Mouse (Mus musculus): ENCODE measurements around the gene Clp1. TPM values are rescaled to one million over a fixed set of nuclear protein-coding genes. Genes with fewer than 3 reads are reported as not detected.
A peak's percentile ranks its signal among the peaks of the same experiment; 100 is the strongest.

The Clp1 gene
- 39.7 and 41.0 TPM in 2 replicates for polyA plus RNA-seq (2015; fragmentation: Nextera tagmentation; extraction: Ambion mirVana)

GRCm38 (mm10) chr2:84727172-84727858 is at the start of gene Clp1:
TSS of gene Clp1 (minus strand) at chr2:84727350.
- Histone ChIP-seq H3K36me3 (peaks cover 24% of the 10 kb centered on the region), H3K9me3 (no peaks in the 10 kb centered on the region), H3K4me2 (replicated peaks) (peak within 1 kb of the TSS; percentile 91), H3K27me3 (no peaks in the 10 kb centered on the region), H3K9ac (peak within 1 kb of the TSS; percentile 73), H3K27ac (peak within 1 kb of the TSS; percentile 80), H3K4me3 (peak within 1 kb of the TSS; percentile 67), H3K4me1 (peaks cover 18% of the 10 kb centered on the region)
- ATAC-seq (ENCODE audit: low FRiP score, low read depth), result peak; percentile 97
- under 1% methylated on average over 39 of the region's 39 CpGs for WGBS

DNA sequence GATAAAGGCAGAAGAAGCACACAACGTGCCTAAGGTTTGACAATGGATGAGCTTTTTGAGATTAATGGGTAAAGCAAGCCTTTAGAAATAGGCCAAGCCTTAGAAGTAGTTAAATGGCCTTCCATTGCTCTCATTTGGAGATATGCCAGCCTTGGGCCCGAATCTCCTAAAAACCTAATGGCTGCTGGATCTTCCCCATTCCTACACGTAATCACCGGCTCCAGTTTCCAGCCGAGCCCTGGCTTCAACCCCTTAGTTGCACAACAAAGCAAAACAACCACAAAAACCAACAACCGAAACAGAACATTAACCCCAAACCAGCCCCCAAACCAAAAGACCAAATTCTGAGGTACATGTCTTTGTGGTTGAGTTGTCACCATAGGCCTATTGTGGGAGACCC is 48.5 kb upstream of the Clp1 start:
- H3K36me3 ChIP-seq, result no peaks in the 10 kb centered on the region
- no peak overlapping the region for H3K4me2 ChIP-seq (replicated peaks)
- ATAC-seq (ENCODE audit: low FRiP score, low read depth), result no peak
- no peaks in the 10 kb centered on the region for H3K27me3 ChIP-seq
- WGBS, result 87% methylated on average over 6 of the region's 6 CpGs
- no peaks in the 10 kb centered on the region for H3K9me3 ChIP-seq
- H3K4me3 ChIP-seq, result no peak overlapping the region
- H3K9ac ChIP-seq, result no peak overlapping the region
- peaks cover 9% of the 10 kb centered on the region for H3K4me1 ChIP-seq
- H3K27ac ChIP-seq, result no peak overlapping the region

DNA sequence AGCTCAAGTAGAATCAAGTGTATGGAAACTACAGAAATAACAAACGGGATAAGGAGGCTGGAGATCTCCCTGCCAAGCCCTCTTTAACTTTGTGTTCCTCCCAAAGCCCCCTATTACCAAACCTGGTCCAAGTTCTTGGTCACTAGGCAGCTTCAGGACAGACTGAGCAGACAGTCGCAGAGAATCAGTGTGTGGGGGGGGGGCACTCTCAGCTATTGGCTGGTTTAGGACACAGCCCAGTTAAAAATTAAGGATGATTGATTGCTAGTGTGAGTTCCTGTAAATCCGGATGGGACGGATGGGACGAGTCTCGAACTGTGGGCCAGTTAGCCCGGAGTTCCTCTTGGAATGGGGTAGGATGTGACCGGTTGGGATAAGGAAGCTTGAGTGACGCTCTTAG is 48.1 kb upstream of the Clp1 start, which contains the start of gene Serping1:
Gene Serping1, minus strand, starts transcription at position 204 of the 400 bp plus-strand sequence.
- peak within 1 kb of the TSS; percentile 70 for H3K4me2 ChIP-seq (replicated peaks)
- 0 out of 2 replicates have a peak, but pooled peaks have one; percentile 54 for ATAC-seq (ENCODE audit: low FRiP score, low read depth)
- 72% methylated on average over 9 of the region's 9 CpGs for WGBS

DNA sequence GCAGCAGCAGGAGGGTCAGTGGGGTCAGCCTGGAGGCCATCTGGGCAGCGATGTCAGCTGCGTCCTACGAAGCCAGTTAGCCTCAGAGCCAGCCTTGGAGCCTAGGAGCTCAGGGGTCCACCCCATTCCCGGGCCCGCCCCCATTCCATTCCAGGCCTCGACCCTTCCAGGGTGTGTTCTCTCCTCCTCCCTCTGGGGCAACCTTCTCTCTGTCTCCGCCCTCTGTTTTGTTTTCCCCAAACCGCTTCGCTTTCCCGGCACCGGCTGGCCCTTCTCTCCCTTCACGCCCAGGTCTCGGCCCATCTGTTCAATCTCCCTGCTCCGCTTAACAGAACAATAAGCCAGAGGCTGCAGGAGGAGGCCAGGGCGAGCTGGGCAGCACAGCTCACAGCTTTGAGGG is 47.6 kb upstream of the Clp1 start:
- ATAC-seq (ENCODE audit: low FRiP score, low read depth), result peak; percentile 91
- 0 out of 2 replicates have a peak overlapping the region, but pooled peaks have one; percentile 22 for H3K27ac ChIP-seq
- no peaks in the 10 kb centered on the region for H3K27me3 ChIP-seq
- under 1% methylated on average over 15 of the region's 15 CpGs for WGBS
- no peaks in the 10 kb centered on the region for H3K36me3 ChIP-seq
- peaks cover 9% of the 10 kb centered on the region for H3K4me1 ChIP-seq
- H3K4me3 ChIP-seq, result peak overlapping the region; percentile 40
- H3K9me3 ChIP-seq, result no peaks in the 10 kb centered on the region
- H3K9ac ChIP-seq, result peak overlapping the region; percentile 66
- H3K4me2 ChIP-seq (replicated peaks), result peak overlapping the region; percentile 70

More for the DNA sequence above, 48.1 kb upstream of the Clp1 start, which contains the start of gene Serping1:
- Histone ChIP-seq H3K27ac (0 out of 2 replicates have a peak within 1 kb of the TSS, but pooled peaks have one; percentile 22), H3K36me3 (no peaks in the 10 kb centered on the region), H3K27me3 (no peaks in the 10 kb centered on the region), H3K4me3 (peak within 1 kb of the TSS; percentile 40), H3K9me3 (no peaks in the 10 kb centered on the region), H3K9ac (peak within 1 kb of the TSS; percentile 66), H3K4me1 (peaks cover 9% of the 10 kb centered on the region)

DNA sequence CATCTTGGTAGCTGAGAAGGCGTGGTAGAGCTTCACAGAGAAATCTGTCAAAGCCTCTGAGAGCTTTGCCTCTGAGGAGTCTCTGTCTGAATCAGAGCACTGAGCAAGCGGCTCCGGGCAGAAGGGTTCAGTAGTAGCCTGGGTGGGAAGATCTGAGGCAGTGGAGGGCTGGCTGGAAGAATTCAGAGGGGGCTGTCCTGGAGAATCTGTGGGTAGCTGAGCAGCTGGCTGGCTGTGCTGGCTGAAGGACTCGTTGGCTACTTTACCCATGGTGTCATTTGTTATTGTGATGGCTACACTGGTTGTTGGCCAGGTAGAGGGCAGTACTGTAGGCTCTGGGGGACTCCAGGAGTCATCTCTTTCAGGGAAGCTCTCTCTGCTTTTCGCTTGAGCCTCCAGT is 46.0 kb upstream of the Clp1 start:
- Histone ChIP-seq H3K36me3 (no peaks in the 10 kb centered on the region), H3K27ac (no peak overlapping the region), H3K27me3 (no peaks in the 10 kb centered on the region), H3K9ac (no peak overlapping the region), H3K9me3 (no peaks in the 10 kb centered on the region), H3K4me1 (peaks cover 9% of the 10 kb centered on the region), H3K4me2 (replicated peaks) (no peak overlapping the region), H3K4me3 (no peak overlapping the region)
- no peak for ATAC-seq (ENCODE audit: low FRiP score, low read depth)
- 74% methylated on average over 5 of the region's 5 CpGs for WGBS

DNA sequence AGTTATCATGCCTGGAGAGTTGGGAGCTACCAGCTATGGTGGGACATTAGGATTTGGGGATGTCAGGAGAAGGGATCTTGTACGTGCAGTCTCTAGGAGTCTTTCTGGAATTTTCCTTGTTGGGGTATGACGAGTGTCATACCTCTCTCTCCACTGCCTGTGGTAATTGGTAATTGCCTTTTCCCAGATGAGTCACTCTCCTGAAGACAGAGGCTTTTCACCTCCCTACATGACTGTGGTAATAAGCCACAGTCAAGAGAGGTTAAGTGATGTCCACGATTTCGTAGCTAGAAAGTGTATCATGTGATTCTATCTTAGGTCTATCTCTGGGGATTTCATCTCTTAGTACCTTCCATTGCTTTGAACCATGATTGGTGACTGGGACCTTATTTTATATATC is 45.3 kb upstream of the Clp1 start:
- no peaks in the 10 kb centered on the region for H3K36me3 ChIP-seq
- ATAC-seq (ENCODE audit: low FRiP score, low read depth), result no peak

GRCm38 (mm10) chr2:84770501-84770900 is 43.4 kb upstream of the Clp1 start:
- Histone ChIP-seq H3K27ac (no peak overlapping the region), H3K27me3 (no peaks in the 10 kb centered on the region), H3K9me3 (no peaks in the 10 kb centered on the region), H3K4me3 (no peak overlapping the region), H3K4me2 (replicated peaks) (no peak overlapping the region), H3K4me1 (peaks cover 9% of the 10 kb centered on the region), H3K36me3 (no peaks in the 10 kb centered on the region), H3K9ac (no peak overlapping the region)
- ATAC-seq (ENCODE audit: low FRiP score, low read depth), result no peak
- WGBS, result 73% methylated on average over 6 of the region's 6 CpGs

More for the DNA sequence above, 45.3 kb upstream of the Clp1 start:
- Histone ChIP-seq H3K27ac (no peak overlapping the region), H3K9ac (no peak overlapping the region), H3K9me3 (no peaks in the 10 kb centered on the region), H3K27me3 (no peaks in the 10 kb centered on the region), H3K4me3 (no peak overlapping the region), H3K4me2 (replicated peaks) (no peak overlapping the region), H3K4me1 (peaks cover 9% of the 10 kb centered on the region)
- WGBS, result 85% methylated on average over 4 of the region's 4 CpGs

DNA sequence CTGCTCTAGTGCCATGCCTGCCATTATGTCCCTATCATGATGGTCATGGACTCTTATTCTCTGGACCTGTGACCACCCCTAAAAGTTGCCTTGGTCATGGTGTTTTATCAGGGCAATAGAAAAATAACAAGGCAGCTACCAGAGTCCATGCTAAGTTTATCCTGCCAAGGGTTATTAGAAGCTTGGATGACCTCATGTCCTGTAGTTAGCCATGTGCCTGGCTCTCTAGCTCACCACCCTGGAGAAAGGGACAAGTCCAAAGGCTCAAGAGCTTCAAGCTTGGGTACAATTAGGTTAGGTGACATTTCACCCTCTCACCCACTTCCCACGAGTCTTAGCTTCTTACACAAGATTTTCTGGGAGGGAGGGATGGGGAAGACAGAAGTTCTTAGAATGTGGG is 35.7 kb upstream of the Clp1 start:
- Histone ChIP-seq H3K9ac (no peak overlapping the region), H3K4me3 (no peak overlapping the region), H3K4me2 (replicated peaks) (no peak overlapping the region), H3K9me3 (no peaks in the 10 kb centered on the region), H3K27me3 (no peaks in the 10 kb centered on the region), H3K27ac (no peak overlapping the region), H3K4me1 (no peaks in the 10 kb centered on the region), H3K36me3 (no peaks in the 10 kb centered on the region)
- 46% methylated on average over 1 of the region's 1 CpGs for WGBS
- ATAC-seq (ENCODE audit: low FRiP score, low read depth), result no peak

DNA sequence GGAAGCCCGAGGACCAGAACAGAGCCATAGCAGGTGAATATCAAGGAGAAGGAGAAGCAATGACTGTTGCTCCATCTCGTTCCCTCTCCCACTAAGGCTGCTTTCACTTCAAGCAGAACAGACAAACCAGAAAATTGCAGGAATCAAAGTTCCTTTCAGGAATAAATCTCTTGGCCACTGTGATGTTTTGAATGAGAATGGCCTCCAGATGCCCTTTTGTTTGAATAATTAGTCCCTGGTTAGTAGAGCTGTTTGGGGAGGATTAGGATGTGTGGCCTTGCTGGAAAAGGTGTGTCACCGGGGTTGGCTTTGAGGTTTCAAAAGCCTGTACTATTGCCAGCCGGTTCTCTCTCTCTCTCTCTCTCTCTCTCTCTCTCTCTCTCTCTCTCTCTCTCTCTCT is 35.1 kb upstream of the Clp1 start:
- Histone ChIP-seq H3K4me3 (no peak overlapping the region), H3K9ac (no peak overlapping the region), H3K27ac (no peak overlapping the region), H3K36me3 (no peaks in the 10 kb centered on the region), H3K4me2 (replicated peaks) (no peak overlapping the region), H3K27me3 (no peaks in the 10 kb centered on the region), H3K4me1 (no peaks in the 10 kb centered on the region), H3K9me3 (no peaks in the 10 kb centered on the region)
- 63% methylated on average over 3 of the region's 4 CpGs for WGBS
- no peak for ATAC-seq (ENCODE audit: low FRiP score, low read depth)

GRCm38 (mm10) chr2:84761840-84762239 is 34.7 kb upstream of the Clp1 start:
- Histone ChIP-seq H3K9ac (no peak overlapping the region), H3K4me3 (no peak overlapping the region), H3K27me3 (no peaks in the 10 kb centered on the region), H3K4me2 (replicated peaks) (no peak overlapping the region), H3K36me3 (no peaks in the 10 kb centered on the region), H3K9me3 (no peaks in the 10 kb centered on the region), H3K27ac (no peak overlapping the region), H3K4me1 (no peaks in the 10 kb centered on the region)
- WGBS, result 76% methylated on average over 1 of the region's 1 CpGs
- ATAC-seq (ENCODE audit: low FRiP score, low read depth), result no peak

DNA sequence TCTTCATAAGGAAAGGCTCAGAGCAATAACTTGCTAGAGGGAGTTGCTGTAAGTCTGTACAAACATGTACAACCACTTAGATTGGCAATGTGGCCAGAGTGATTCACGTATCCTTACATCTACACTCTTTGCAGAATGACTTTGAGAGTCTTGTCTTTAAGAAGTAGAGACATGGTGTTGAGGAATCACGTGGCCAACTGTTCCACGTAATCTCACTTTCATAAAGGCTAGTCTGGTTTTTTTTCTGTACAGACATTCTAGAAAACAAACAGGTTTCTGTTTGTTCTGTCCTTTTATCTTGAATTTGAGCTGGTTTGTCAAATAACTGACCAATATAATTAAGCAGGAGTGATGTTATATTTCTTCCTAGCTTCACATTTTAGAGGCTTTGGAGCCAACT is 34.2 kb upstream of the Clp1 start:
- Histone ChIP-seq H3K9me3 (no peaks in the 10 kb centered on the region), H3K9ac (no peak overlapping the region), H3K4me2 (replicated peaks) (no peak overlapping the region), H3K27me3 (no peaks in the 10 kb centered on the region), H3K36me3 (no peaks in the 10 kb centered on the region), H3K27ac (no peak overlapping the region), H3K4me1 (no peaks in the 10 kb centered on the region), H3K4me3 (no peak overlapping the region)
- 78% methylated on average over 3 of the region's 3 CpGs for WGBS
- ATAC-seq (ENCODE audit: low FRiP score, low read depth), result no peak

GRCm38 (mm10) chr2:84760777-84761176 is 33.6 kb upstream of the Clp1 start:
- no peak overlapping the region for H3K4me2 ChIP-seq (replicated peaks)
- no peaks in the 10 kb centered on the region for H3K27me3 ChIP-seq
- no peak overlapping the region for H3K9ac ChIP-seq
- H3K9me3 ChIP-seq, result no peaks in the 10 kb centered on the region
- no peak overlapping the region for H3K4me3 ChIP-seq
- 64% methylated on average over 8 of the region's 8 CpGs for WGBS
- no peak for ATAC-seq (ENCODE audit: low FRiP score, low read depth)
- H3K36me3 ChIP-seq, result no peaks in the 10 kb centered on the region
- H3K4me1 ChIP-seq, result no peaks in the 10 kb centered on the region
- H3K27ac ChIP-seq, result no peak overlapping the region

Measured in limb, embryonic 13.5 days (tissue).